Mouse (Mus musculus): ENCODE data around the gene Fam131a. TPM values are rescaled to one million over a fixed set of nuclear protein-coding genes. Genes with fewer than 3 reads are reported as not detected.

Fam131a gene
- polyA plus RNA-seq, 1 experiment from 2014 or later = 8.8 TPM

GRCm38 (mm10) chr16:20724338-20724748 lies 31.3 kb downstream of the Fam131a start:
- Histone ChIP-seq H3K27ac (replicated peaks) (no peak overlapping the region), H3K9me3 (replicated peaks) (no peaks in the 10 kb centered on the region), H3K36me3 (peaks cover 37% of the 10 kb centered on the region), H3K27me3 (ENCODE audit: low read depth, poor library complexity, severe bottlenecking) (no peaks in the 10 kb centered on the region), H3K4me3 (no peak overlapping the region), H3K4me1 (peaks cover 5% of the 10 kb centered on the region; the same call in 1 of the 2 replicates)
- WGBS = 35% methylated on average over 5 of the region's 5 CpGs
- peak; percentile 59 for DNase-seq (ENCODE audit: low spot score)

- 85% methylated on average over 7 of the region's 7 CpGs for WGBS
- Histone ChIP-seq H3K4me1 (peaks cover 10% of the 10 kb centered on the region), H3K27ac (replicated peaks) (no peak overlapping the region), H3K27me3 (ENCODE audit: low read depth, poor library complexity, severe bottlenecking) (0 out of 2 replicates have a peak, but pooled peaks cover 4% of the 10 kb centered on the region), H3K4me3 (no peak overlapping the region), H3K36me3 (peaks cover 27% of the 10 kb centered on the region), H3K9me3 (replicated peaks) (no peaks in the 10 kb centered on the region)
- no peak for DNase-seq (ENCODE audit: low spot score)
These were observed 32.3 kb downstream of the Fam131a start for GRCm38 (mm10) chr16:20725321-20725720.

DNA sequence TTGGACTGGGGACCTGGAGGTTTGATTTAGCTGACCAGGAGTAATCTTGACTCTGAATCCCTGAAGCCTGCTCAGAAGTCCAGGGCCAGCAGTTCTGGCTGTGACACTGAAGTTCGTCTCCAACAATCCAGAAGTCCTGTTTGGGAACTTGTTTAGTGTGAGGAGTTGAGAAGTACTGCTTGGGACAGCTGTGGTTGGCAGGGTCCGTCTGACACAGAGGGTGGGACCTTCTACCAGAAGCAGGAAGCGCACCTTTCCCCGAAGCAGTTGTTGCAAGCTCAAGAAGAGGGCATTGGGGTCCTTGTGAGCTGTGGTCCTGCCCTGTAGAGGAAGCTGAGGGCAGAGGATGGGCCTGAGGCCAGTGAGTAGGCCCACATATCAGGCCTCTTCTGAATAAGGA lies 32.7 kb downstream of the Fam131a start:
- Histone ChIP-seq H3K27ac (replicated peaks) (no peak overlapping the region), H3K4me3 (no peak overlapping the region), H3K27me3 (ENCODE audit: low read depth, poor library complexity, severe bottlenecking) (0 out of 2 replicates have a peak, but pooled peaks cover 8% of the 10 kb centered on the region), H3K9me3 (replicated peaks) (no peaks in the 10 kb centered on the region), H3K4me1 (peaks cover 13% of the 10 kb centered on the region), H3K36me3 (peaks cover 23% of the 10 kb centered on the region)
- DNase-seq (ENCODE audit: low spot score) = no peak
- 84% methylated on average over 4 of the region's 4 CpGs for WGBS

- peaks cover 11% of the 10 kb centered on the region; the same call in 1 of the 2 replicates for H3K27me3 ChIP-seq (ENCODE audit: low read depth, poor library complexity, severe bottlenecking)
- peaks cover 13% of the 10 kb centered on the region for H3K4me1 ChIP-seq
- no peak overlapping the region for H3K4me3 ChIP-seq
- H3K27ac ChIP-seq (replicated peaks) = no peak overlapping the region
- 62% methylated on average over 1 of the region's 1 CpGs for WGBS
- H3K9me3 ChIP-seq (replicated peaks) = no peaks in the 10 kb centered on the region
- DNase-seq (ENCODE audit: low spot score) = no peak
- peaks cover 16% of the 10 kb centered on the region for H3K36me3 ChIP-seq
These were observed 33.3 kb downstream of the Fam131a start for GRCm38 (mm10) chr16:20726384-20726783.

GRCm38 (mm10) chr16:20730293-20730711 lies 37.3 kb downstream of the Fam131a start:
- WGBS = 36% methylated on average over 5 of the region's 5 CpGs
- Histone ChIP-seq H3K9me3 (replicated peaks) (no peaks in the 10 kb centered on the region), H3K4me3 (no peak overlapping the region), H3K36me3 (no peaks in the 10 kb centered on the region), H3K4me1 (peaks cover 35% of the 10 kb centered on the region), H3K27me3 (ENCODE audit: low read depth, poor library complexity, severe bottlenecking) (peaks cover 45% of the 10 kb centered on the region), H3K27ac (replicated peaks) (no peak overlapping the region)
- DNase-seq (ENCODE audit: low spot score) = no peak

DNA sequence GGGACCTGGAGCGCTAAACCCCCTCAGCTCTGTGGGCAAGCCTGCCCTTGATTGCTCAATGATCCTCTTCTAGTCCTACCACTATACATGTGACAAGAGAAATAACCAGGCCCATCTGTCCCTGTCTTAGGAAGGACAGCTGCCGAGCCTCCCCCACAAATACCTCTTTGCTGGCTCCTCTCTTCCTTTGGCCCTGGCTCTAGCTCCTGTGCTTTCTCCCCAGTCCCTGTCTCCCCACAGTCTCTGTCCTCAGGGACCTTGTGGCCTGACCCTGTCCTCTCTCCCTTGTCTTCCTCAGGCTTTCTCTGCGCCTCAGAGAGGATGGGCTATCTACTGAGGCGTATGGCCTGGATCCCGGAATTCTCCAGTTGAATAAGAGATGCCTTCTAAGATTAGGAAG lies 38.6 kb downstream of the Fam131a start:
- 72% methylated on average over 5 of the region's 5 CpGs for WGBS
- H3K27me3 ChIP-seq (ENCODE audit: low read depth, poor library complexity, severe bottlenecking) = peaks cover 59% of the 10 kb centered on the region
- peak overlapping the region; percentile 85; the same call in 1 of the 2 replicates for H3K4me3 ChIP-seq
- peaks cover 35% of the 10 kb centered on the region for H3K4me1 ChIP-seq
- no peaks in the 10 kb centered on the region for H3K9me3 ChIP-seq (replicated peaks)
- peak overlapping the region; percentile 34; the same call in 1 of the 2 replicates for H3K27ac ChIP-seq (replicated peaks)
- no peaks in the 10 kb centered on the region for H3K36me3 ChIP-seq
- DNase-seq (ENCODE audit: low spot score) = peak; percentile 31

GRCm38 (mm10) chr16:20732251-20732924 lies 39.3 kb downstream of the Fam131a start:
- peak overlapping the region; percentile 85 for H3K4me3 ChIP-seq
- no peak for DNase-seq (ENCODE audit: low spot score)
- peaks cover 35% of the 10 kb centered on the region for H3K4me1 ChIP-seq
- no peaks in the 10 kb centered on the region for H3K9me3 ChIP-seq (replicated peaks)
- H3K27me3 ChIP-seq (ENCODE audit: low read depth, poor library complexity, severe bottlenecking) = peaks cover 62% of the 10 kb centered on the region
- H3K27ac ChIP-seq (replicated peaks) = peak overlapping the region; percentile 92
- 0% methylated on average over 28 of the region's 30 CpGs for WGBS
- no peaks in the 10 kb centered on the region for H3K36me3 ChIP-seq

DNA sequence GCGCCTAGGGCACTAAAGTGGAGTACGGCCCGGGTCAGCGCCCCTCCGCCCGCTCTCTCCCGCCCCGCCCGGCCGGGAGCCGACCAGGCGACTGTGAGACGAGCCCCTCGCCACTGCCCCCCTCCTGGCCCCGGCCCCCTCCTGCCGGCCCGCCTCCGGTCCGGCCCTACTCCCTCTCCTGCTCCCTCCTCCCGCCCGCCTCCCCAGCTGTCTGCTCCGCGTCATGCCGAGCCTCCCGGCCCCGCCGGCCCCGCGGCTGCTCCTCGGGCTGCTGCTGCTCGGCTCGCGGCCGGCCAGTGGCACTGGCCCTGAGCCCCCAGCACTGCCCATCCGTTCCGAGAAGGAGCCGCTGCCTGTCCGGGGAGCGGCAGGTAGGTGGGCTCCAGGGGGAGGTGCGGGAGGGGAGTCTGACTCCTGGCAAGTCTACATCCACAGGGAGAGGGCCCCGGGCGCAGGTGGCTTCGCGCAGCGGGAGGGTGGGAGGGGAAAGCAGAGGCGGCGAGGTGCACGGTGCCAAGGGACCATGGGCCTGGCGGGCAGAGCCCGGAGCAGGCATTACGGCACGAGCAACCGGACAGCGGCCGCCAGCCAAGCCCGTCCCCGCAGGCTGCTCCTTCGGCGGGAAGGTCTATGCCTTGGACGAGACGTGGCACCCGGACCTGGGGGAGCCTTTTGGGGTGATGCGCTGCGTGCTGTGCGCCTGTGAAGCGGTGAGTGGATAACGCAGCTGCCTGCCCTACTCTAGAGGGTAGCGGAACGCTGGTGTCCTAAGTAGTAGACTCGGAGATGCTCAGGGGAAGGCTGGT lies 40.1 kb downstream of the Fam131a start, which contains the start of gene Chrd:
Chrd (plus strand) TSS at position 203 of the 806 bp plus-strand sequence.
- H3K36me3 ChIP-seq = no peaks in the 10 kb centered on the region
- under 1% methylated on average over 66 of the region's 70 CpGs for WGBS
- H3K4me1 ChIP-seq = peaks cover 35% of the 10 kb centered on the region
- peaks cover 62% of the 10 kb centered on the region for H3K27me3 ChIP-seq (ENCODE audit: low read depth, poor library complexity, severe bottlenecking)
- peak within 1 kb of the TSS; percentile 85 for H3K4me3 ChIP-seq
- peak; percentile 81 for DNase-seq (ENCODE audit: low spot score)
- H3K9me3 ChIP-seq (replicated peaks) = no peaks in the 10 kb centered on the region
- peak within 1 kb of the TSS; percentile 92 for H3K27ac ChIP-seq (replicated peaks)

GRCm38 (mm10) chr16:20733731-20734730 lies 41.0 kb downstream of the Fam131a start, which contains the start of gene Thpo:
TSS of gene Thpo (minus strand) at chr16:20734511.
- WGBS = 3% methylated on average over 45 of the region's 45 CpGs
- peak within 1 kb of the TSS; percentile 85 for H3K4me3 ChIP-seq
- peak within 1 kb of the TSS; percentile 92 for H3K27ac ChIP-seq (replicated peaks)
- H3K4me1 ChIP-seq = peaks cover 35% of the 10 kb centered on the region
- H3K9me3 ChIP-seq (replicated peaks) = no peaks in the 10 kb centered on the region
- peaks cover 62% of the 10 kb centered on the region for H3K27me3 ChIP-seq (ENCODE audit: low read depth, poor library complexity, severe bottlenecking)
- H3K36me3 ChIP-seq = no peaks in the 10 kb centered on the region
- peak; percentile 47 for DNase-seq (ENCODE audit: low spot score)

DNA sequence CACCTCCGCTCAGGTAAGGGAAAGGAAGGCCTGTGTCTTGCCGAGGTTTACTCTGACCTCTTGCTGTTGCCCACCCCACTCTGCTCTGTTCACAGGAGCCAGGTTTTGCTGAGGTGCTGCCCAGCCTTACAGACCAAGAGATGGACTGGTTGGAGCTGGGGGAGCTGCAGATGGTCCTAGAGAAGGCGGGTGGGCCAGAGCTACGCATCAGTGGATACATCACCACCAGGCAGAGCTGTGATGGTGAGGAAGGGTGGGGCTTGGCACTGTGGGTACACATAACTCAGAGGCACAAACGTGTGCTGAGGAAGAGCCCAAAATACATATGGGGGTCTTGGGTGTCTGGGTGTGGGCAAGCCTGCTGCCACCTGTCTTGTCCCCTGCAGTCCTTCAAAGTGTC lies 42.6 kb downstream of the Fam131a start:
- no peak overlapping the region for H3K27ac ChIP-seq (replicated peaks)
- H3K4me1 ChIP-seq = peaks cover 26% of the 10 kb centered on the region
- H3K36me3 ChIP-seq = no peaks in the 10 kb centered on the region
- peaks cover 55% of the 10 kb centered on the region for H3K27me3 ChIP-seq (ENCODE audit: low read depth, poor library complexity, severe bottlenecking)
- no peaks in the 10 kb centered on the region for H3K9me3 ChIP-seq (replicated peaks)
- DNase-seq (ENCODE audit: low spot score) = no peak
- no peak overlapping the region for H3K4me3 ChIP-seq
- 80% methylated on average over 5 of the region's 5 CpGs for WGBS

DNA sequence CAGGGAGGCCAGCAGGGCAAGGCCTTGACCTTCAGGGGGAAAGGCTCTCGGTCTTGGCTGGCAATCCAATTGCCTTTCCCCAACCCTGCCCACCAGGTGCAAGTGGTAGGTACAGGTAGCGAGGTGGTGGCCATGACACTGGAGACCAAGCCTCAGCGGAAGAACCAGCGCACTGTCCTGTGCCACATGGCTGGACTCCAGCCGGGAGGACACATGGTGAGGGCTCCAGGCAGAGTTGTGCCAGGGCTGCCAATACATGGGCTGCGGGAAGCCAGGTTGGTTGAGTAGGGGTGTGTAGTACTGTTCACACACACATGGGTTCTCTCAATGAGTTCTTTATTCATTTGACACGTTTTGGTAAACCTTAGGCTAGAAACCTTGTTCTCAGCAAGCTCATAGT lies 43.1 kb downstream of the Fam131a start:
- 91% methylated on average over 7 of the region's 7 CpGs for WGBS
- Histone ChIP-seq H3K27me3 (ENCODE audit: low read depth, poor library complexity, severe bottlenecking) (peaks cover 52% of the 10 kb centered on the region), H3K4me3 (no peak overlapping the region)

DNA sequence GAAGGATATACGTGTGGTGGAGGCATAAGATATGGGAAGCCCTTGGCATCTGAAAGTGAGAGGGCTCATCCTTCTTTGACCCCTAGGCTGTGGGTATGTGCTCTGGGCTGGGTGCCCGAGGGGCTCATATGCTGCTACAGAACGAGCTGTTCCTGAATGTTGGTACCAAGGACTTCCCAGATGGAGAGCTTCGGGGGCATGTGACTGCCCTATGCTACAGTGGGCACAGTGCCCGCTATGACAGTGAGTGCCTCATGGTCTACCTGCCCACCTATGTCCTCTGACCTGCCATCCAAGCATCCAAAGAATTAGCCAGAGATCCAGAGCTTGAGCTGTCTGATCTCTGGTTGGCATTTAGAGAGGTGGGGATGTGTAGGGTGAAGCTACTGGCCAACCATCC lies 43.8 kb downstream of the Fam131a start:
- DNase-seq (ENCODE audit: low spot score) = no peak

More for the DNA sequence above, 43.1 kb downstream of the Fam131a start:
- H3K27ac ChIP-seq (replicated peaks) = no peak overlapping the region
- H3K9me3 ChIP-seq (replicated peaks) = no peaks in the 10 kb centered on the region
- DNase-seq (ENCODE audit: low spot score) = no peak
- H3K4me1 ChIP-seq = peaks cover 26% of the 10 kb centered on the region
- H3K36me3 ChIP-seq = no peaks in the 10 kb centered on the region

More for the DNA sequence above, 43.8 kb downstream of the Fam131a start:
- 79% methylated on average over 5 of the region's 5 CpGs for WGBS
- Histone ChIP-seq H3K4me3 (no peak overlapping the region), H3K36me3 (no peaks in the 10 kb centered on the region), H3K9me3 (replicated peaks) (no peaks in the 10 kb centered on the region), H3K4me1 (peaks cover 26% of the 10 kb centered on the region), H3K27me3 (ENCODE audit: low read depth, poor library complexity, severe bottlenecking) (peaks cover 47% of the 10 kb centered on the region), H3K27ac (replicated peaks) (no peak overlapping the region)

Data from midbrain, embryonic 10.5 days (tissue).